Mouse (Mus musculus): ENCODE results near the gene Tmem200b.
A peak's percentile ranks its signal among the peaks of the same experiment; 100 is the strongest.

The Tmem200b gene

GRCm38 (mm10) chr4:131921461-131922346 is at the start of gene Tmem200b:
Gene Tmem200b (plus strand): TSS chr4:131921771.
- DNase-seq (ENCODE audit: low read depth) = no peak

- DNase-seq (ENCODE audit: low read depth) = no peak
These were observed 48.8 kb upstream of the Tmem200b start for GRCm38 (mm10) chr4:131872672-131873292.

- peak; percentile 71 for DNase-seq (ENCODE audit: low read depth)
These were observed 48.0 kb upstream of the Tmem200b start, which contains the start of gene Srsf4 for GRCm38 (mm10) chr4:131873293-131874168. Gene Srsf4 (plus strand): TSS chr4:131873617.

- DNase-seq (ENCODE audit: low read depth) = no peak
These were observed 47.4 kb upstream of the Tmem200b start for GRCm38 (mm10) chr4:131874169-131874536.

GRCm38 (mm10) chr4:131874567-131874966 is 47.0 kb upstream of the Tmem200b start:
- DNase-seq (ENCODE audit: low read depth) = no peak

GRCm38 (mm10) chr4:131875242-131875641 is 46.3 kb upstream of the Tmem200b start:
- no peak for DNase-seq (ENCODE audit: low read depth)

- DNase-seq (ENCODE audit: low read depth) = no peak
These were observed 44.7 kb upstream of the Tmem200b start for GRCm38 (mm10) chr4:131876836-131877235.

GRCm38 (mm10) chr4:131879692-131880091 is 41.9 kb upstream of the Tmem200b start:
- no peak for DNase-seq (ENCODE audit: low read depth)

GRCm38 (mm10) chr4:131881306-131881705 is 40.3 kb upstream of the Tmem200b start:
- no peak for DNase-seq (ENCODE audit: low read depth)

GRCm38 (mm10) chr4:131883571-131883970 is 38.0 kb upstream of the Tmem200b start:
- no peak for DNase-seq (ENCODE audit: low read depth)

- no peak for DNase-seq (ENCODE audit: low read depth)
These were observed 36.2 kb upstream of the Tmem200b start for GRCm38 (mm10) chr4:131885376-131885775.

GRCm38 (mm10) chr4:131888564-131888963 is 33.0 kb upstream of the Tmem200b start:
- DNase-seq (ENCODE audit: low read depth) = no peak

- DNase-seq (ENCODE audit: low read depth) = no peak
These were observed 30.9 kb upstream of the Tmem200b start for GRCm38 (mm10) chr4:131890692-131891091.

GRCm38 (mm10) chr4:131897109-131897508 is 24.5 kb upstream of the Tmem200b start:
- DNase-seq (ENCODE audit: low read depth) = no peak

- no peak for DNase-seq (ENCODE audit: low read depth)
These were observed 23.8 kb upstream of the Tmem200b start for GRCm38 (mm10) chr4:131897787-131898186.

- DNase-seq (ENCODE audit: low read depth) = no peak
These were observed 22.9 kb upstream of the Tmem200b start for GRCm38 (mm10) chr4:131898503-131899179.

- no peak for DNase-seq (ENCODE audit: low read depth)
These were observed 22.4 kb upstream of the Tmem200b start for GRCm38 (mm10) chr4:131899180-131899554.

- DNase-seq (ENCODE audit: low read depth) = no peak
These were observed 20.5 kb upstream of the Tmem200b start for GRCm38 (mm10) chr4:131901090-131901489.

GRCm38 (mm10) chr4:131904478-131904877 is 17.1 kb upstream of the Tmem200b start:
- no peak for DNase-seq (ENCODE audit: low read depth)

- no peak for DNase-seq (ENCODE audit: low read depth)
These were observed 15.1 kb upstream of the Tmem200b start for GRCm38 (mm10) chr4:131906423-131906822.

- no peak for DNase-seq (ENCODE audit: low read depth)
These were observed 13.7 kb upstream of the Tmem200b start for GRCm38 (mm10) chr4:131907912-131908311.
